In the genomic region with DNA sequence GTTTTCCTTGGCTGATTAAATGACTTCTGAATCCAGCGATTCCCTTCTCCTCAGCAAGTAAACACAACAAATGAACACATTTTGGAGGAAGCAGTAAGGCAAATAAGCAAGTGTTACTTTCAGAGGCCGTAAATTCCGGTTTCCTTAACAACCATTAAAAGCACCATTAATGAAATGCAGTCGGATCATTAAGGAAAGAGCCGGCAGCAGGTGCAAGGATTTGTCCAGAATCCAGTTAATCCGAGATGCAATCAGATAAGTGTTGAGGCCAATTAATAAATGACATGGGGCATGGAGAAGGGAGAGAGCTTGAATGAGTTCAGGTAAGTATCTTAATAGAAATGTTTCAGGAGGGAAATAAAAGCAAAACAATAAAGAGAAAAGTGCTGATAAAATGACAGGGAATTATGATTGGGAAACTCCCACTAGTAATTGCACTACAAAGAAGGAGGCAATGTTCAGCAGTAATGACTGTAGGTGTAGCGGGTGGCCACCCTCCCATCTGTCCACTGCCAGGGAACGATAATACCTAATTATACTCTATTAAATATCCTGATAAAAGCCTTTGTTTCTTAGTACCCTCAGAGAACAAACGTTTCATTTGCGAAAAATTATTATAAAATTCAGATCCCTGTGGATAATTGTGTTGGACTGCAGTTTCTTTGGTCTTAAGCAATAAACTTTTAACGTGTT, we compare ENCODE assay signal across 16 mouse cellular contexts.
"Had no signal": no experiment of that assay in that cellular context is flagged by ENCODE, and none has a peak within 500 bp of the region (broad histone marks: within the 10 kb centered on the region; RNA-seq: fewer than 3 reads in every experiment).

No protein-coding gene starts in this region.

- H3K27ac ChIP-seq: layer of hippocampus, adult 2 months; limb, embryonic 12.5 days; liver, embryonic 13.5 days; lung, embryonic 15.5 days; macrophage; midbrain, embryonic 13.5 days; neural tube, embryonic 12.5 days; stomach, postnatal 0 days had no signal

- H3K4me1 ChIP-seq: liver, embryonic 13.5 days; lung, embryonic 15.5 days; neural tube, embryonic 12.5 days had no signal

- H3K36me3 ChIP-seq: limb, embryonic 12.5 days; liver, embryonic 13.5 days; lung, embryonic 15.5 days; midbrain, embryonic 13.5 days; neural tube, embryonic 12.5 days had no signal

- H3K9me3 ChIP-seq: limb, embryonic 12.5 days; liver, embryonic 13.5 days; lung, embryonic 15.5 days; megakaryocyte, embryonic 14.5 days; midbrain, embryonic 13.5 days; neural tube, embryonic 12.5 days had no signal

- H3K27me3 ChIP-seq: limb, embryonic 12.5 days; liver, embryonic 13.5 days; lung, embryonic 15.5 days; megakaryocyte, embryonic 14.5 days; midbrain, embryonic 13.5 days; neural tube, embryonic 12.5 days had no signal

- ATAC-seq: liver, postnatal 0 days; midbrain, embryonic 13.5 days had no signal

- DNase-seq: kidney, postnatal 10 days; kidney, postnatal 4 days; liver; liver, embryonic 13.5 days; liver, postnatal 0 days; lung, postnatal 14 days; right cerebral cortex, postnatal 14 days; thymus, postnatal 4 days had no signal

- H3K9ac ChIP-seq: limb, embryonic 12.5 days; liver, embryonic 13.5 days; liver, postnatal 0 days; lung, embryonic 15.5 days; midbrain, embryonic 13.5 days; neural tube, embryonic 12.5 days had no signal

- H3K4me3 ChIP-seq: layer of hippocampus, adult 2 months; limb, embryonic 12.5 days; liver, embryonic 13.5 days; lung, embryonic 15.5 days; megakaryocyte, embryonic 14.5 days; midbrain, embryonic 13.5 days; neural tube, embryonic 12.5 days had no signal

- H3K4me2 ChIP-seq: limb, embryonic 12.5 days; liver, embryonic 13.5 days; lung, embryonic 15.5 days; midbrain, embryonic 13.5 days; neural tube, embryonic 12.5 days had no signal
